Mouse (Mus musculus): ENCODE measurements at regions not wholly inside any gene's neighbourhood (a gene's known extent, or its start where the extent isn't known, plus 50 kb on each side); places are given as distances from the start of the nearest gene placed in this dataset.

GRCm38 (mm10) chr12:85548076-85548475 is 50.8 kb upstream of the Jdp2 start:
- TF ChIP-seq CTCF (conservative IDR thresholded peaks at IDR 0.05; ENCODE audit: insufficient read depth, insufficient read length, low read depth, low read length) (no peak), POLR2A (IDR thresholded peaks at IDR 0.05; ENCODE audit: low read depth, low read length) (no peak)

Data from kidney, adult 2 months (tissue).